Mouse (Mus musculus) retina, embryonic 14.5 days (tissue): ENCODE results near the gene Ankrd13d.
A peak's percentile ranks its signal among the peaks of the same experiment; 100 is the strongest.

Experiments
- DNase-seq: peaks from one replicate; pipeline ENCODE4 v3.0.0-alpha.2; 2015; ENCODE audit warnings: low spot score

Ankrd13d gene

DNA sequence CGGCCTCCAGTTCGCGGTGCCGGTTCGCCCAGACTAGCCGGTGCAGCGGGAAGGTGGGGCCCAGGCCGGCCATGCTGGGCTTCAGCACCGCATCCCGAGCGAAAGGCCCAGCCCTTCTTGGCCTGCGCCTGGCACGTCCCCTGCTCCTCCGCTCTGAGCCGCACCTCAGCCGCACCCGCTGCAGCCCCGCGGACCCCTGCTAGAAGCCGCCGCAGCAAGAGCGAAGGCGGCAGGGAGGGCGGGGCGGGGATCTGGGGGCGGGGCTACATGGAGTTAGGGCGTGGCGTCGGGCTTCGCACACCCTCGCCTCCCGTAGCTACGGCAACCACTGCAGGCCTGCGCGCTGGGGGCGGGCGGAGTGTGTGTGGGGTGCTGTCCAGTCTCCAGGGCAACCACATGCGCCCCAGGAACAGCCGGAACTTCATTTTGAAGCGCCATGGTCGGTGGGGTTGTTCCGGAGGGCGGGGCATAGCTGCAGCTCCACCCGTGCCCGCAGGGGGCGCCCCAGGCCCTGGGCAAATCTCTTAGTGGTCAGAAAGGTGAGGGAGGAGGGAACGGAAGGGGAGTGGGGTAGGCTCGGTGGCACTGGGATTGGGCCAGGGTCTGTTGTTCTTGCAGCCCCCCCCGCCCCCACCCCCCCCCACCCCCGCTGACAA is at the start of gene Ankrd13d:
TSS of gene Ankrd13d (minus strand) at position 240 of the 656 bp plus-strand sequence.
- DNase-seq = peak; percentile 88

DNA sequence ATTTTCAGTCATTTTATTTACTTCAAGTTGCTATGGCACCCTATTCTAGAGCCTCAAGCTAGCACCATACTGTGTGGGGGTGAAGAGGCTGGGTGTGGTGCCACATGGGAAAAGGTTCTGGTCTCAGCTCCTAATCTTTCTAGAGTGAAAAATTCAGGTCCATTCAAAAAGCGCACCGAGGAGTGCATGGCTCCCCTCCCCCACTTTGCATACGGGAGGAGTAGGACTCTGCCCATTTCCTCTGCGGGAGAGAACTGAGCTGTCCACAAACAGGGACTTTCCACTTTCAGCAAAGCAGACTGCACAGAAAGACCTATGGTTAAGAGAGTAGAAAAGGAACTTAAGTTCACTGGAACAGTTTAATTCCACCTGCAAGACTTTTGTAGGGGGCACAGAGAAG is 49.7 kb upstream of the Ankrd13d start:
- peak; percentile 55 for DNase-seq

DNA sequence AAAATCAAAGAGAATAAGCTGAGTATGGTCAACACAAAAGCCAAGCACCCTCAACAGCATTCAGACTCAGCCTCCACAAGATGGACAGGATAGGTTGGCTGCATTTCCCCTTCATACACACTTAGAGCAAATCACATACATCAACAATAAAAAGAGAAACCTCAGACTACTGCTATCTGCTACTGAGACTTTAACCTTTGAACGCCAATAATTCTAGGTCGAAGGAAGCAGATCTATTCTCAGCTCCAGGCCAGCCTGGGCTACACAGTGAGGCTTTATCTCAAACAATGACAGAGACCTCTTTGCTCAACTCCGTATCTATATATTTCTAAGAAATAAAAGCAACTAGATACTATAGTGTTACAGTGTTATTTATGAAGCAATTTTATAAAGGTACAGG is 48.3 kb upstream of the Ankrd13d start:
- no peak for DNase-seq

DNA sequence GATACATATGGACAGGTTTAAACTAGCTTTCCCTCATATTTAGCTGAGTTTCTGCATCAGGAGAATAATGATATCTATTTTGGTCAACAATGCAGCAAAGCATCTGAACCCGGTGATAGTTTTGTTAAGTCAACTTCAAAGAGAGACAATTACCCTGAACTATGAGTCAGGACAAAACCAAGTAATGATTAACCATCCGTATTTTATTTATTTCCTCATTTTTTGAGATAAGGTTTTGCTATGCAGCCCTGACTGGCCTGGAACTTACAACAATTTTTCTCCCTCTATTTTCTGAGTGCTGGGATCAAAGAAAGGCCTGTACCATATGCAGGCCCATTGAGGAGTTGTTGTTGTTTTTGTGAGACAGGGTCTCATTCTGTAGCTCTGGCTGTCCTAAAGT is 47.7 kb upstream of the Ankrd13d start:
- DNase-seq = no peak

DNA sequence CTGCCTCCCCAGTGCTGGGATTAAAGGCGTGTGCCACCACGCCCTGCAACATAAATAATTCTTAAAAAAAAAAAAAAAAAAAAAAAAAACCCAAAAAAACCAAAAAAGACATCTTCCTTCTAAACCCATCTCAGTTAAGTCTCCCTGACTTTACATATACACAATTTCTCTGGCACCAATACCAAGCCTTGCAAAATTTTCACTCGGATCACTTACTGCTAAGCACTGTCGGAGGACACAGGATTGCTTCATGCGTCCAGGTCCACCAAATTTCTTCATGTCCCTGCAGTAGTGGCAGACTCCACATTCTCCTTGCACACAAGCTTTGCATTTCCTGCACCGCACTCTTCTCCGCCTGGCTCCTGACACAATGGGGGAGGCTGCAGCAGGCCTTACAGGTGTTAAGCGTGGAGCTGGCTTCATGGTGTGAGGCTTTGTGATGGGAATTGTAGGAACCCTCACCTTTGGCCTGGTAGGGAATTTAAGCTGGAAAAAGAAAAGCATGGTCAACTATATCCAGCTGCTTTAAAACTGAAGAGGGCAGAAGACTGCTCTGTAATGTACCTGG is 45.9 kb upstream of the Ankrd13d start:
- no peak for DNase-seq

DNA sequence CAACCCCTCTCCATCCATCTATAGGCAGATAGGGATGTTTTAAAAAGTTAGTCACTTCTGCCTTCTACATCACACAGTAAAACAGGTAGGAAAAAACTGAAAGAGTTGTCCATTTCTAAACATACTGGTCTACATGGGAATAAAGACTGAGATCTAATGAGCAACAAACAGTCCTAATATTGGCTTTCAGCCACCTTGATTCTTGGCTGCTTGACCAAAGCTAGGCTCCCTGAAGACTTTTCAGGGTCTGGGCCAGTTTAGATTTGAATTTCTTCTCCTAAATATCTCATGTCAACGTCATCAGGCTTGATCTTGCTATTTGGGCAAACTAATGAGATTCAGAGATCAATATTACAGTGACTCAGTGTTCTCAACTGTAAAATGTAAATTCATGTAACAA is 43.9 kb upstream of the Ankrd13d start:
- no peak for DNase-seq

DNA sequence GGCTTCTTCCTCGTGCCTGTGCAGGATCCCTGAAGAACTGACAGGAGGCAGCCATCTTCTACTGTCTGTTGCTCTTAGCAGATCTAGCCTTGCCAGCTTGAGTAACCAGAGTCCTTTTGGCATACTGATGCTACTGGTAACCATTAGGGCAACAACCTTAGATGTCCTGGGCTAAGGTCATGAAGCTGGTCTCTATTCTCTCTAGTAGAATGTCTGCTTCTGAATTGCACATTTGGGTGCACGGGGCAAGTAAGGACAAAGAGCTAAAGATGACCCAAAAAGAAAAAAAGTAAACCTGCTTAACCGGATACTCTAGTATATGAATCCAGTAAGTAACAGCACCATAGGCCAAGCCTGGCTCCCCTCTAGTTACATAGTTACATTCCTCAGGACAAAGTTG is 43.2 kb upstream of the Ankrd13d start:
- no peak for DNase-seq

DNA sequence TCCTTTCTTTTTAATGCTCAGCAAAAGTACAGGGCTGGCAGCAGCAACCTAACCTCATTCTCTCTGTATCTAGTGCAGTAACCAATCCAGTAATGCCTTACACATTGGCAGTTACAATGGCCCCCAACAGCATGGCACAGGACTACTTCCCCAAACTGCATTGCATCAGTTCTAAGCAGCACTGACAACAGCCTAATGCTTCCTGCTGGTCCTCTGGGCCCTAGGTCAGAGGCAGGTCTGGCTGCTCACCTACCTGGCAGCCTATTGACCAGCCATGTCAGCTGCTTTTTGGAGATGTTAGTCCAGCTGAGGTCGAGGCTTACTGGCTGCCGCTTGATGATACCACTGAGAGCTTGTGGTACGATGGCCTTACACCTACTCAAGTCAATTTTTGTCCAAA is 39.2 kb upstream of the Ankrd13d start:
- DNase-seq = no peak

DNA sequence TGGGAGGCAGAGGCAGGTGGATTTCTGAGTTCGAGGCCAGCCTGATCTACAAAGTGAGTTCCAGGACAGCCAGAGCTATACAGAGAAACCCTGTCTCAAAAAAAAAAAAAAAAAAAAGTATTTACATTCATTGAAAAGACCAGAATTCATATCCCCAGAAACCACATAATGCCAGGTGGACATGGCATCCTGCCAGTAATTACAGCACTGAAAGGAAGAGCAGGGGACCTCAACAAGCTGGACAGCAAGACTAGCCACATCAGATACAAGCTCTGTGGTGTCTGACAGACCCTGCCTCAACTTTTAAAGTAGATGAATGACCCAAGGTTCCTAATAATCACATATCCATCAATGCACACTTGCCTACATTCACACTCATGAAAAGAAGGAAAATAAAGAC is 38.7 kb upstream of the Ankrd13d start:
- DNase-seq = no peak

DNA sequence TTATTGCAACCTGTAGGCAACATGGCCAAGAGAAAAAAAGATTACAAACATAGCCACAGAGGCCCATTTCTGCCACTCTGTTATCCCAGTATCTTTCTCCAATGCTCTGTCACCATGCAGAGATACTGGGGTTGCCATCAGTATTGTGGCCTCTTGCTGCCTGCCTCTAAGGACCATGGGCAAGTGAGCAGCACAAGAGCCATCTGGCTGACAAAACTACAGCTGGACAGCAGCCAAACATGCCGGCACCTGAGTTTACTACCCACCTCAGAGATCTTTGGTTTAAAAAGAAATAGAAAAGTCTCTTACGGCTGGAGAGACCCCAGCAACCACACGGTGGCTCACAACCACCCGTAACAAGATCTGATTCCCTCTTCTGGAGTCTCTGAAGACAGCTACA is 36.3 kb upstream of the Ankrd13d start:
- no peak for DNase-seq

DNA sequence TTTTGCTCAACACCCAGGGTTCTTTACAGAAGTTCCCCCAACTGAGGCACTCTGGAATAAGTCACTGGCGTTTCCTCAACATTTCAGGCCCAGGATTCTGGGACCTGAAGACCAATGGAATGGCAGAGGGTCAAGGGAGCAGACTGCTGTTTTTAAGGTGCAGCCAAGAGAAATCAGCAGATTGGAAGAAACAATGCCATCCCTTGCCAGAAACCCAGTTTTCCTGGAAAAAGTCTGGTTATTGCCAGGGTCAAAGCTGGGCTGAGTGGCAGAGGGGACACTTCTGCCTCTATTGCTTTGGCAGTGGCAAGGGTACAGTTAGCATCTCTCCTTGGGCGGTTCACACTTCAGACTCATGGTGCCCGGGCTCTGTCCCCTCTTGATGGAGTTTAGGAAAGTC is 34.2 kb upstream of the Ankrd13d start:
- DNase-seq = no peak

DNA sequence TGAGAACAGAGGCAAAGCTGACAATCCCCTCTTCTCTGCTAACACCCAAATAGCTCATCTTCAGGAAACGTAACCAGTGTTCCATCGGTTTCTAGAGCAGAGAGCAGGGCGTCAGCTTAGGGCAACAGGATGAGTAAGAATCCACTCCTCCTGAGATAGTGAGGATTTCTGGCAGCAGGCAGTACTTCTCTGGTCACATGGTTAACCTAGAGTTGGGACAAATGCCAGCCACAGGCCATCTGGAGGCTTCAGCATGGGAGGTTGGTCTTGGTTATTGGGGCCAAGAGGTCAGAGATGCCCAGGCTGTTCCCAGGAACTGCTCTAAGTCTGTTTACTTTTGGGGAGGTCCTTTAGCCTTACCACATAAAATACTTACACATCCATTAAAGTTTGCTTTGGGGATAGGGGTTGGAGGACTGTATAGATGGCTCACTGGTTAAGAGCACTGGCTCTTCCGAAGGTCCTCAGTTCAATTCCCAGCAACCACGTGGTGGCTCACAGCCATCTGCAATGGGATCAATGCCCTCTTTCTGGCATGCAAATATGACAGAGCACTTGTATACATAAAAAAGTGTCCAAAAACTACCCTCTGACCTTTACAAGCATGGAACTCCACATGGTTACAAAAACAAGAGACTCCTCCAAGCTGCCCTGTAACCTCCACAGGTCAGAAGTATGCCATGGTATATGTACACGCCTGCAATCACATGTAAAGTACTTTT is 32.4 kb upstream of the Ankrd13d start:
- no peak for DNase-seq

DNA sequence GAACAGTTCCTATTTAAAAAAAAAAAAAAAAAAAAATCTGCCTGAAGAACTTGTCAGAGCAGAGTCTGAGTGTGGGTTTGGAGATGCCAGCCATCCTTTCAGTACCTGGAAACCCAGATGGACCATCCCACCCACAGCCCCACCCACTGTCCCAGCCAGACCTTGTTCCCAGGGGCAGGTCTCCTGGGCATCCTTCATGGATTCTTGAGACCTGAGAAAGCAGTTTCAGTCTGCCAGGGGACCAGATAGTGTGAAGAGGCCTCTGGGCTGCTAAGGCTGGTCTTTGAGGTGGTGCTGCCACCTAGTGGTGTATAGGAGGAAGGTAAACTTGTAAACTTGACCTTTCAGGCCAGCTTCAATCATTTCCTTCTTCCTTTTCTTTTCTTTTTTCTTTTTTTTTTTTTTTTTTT is 26.8 kb upstream of the Ankrd13d start:
- peak; percentile 92 for DNase-seq

DNA sequence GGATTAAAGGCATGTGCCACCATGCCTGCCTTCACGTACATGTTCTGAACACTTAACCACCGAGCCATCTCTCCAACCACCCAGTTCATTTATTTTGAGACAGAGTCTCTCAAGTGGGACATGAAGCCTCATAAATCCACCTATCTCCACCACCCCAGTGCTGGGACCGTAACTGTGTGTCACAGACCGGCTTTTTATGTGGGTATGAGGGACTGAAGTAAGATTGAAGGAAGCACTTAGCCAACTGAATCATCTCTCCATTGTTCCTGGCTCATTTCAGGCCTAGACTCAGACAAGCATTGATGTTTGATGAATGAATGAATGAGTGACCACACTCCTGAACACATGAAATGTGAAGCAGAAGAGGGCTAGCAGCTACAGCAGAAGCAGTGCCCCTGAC is 26.4 kb upstream of the Ankrd13d start:
- no peak for DNase-seq

DNA sequence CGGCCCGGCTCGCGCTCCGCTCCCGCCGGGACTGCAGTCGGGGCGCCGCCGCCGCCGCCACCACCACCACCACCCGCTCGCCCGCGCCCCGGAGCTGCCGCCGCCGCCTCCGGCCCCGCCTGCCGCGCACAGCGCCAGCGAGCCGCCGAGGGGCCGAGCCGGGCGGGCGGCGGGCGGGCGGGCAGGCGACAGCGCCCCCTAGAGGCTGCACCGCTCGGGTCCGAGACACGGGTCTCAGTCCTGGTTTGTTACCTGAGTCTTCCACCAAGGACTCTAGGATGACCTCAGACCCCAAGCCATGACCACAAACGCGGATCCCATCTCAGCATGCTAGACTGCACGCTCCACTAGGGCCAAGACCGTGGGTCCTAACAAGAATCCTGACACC is 23.2 kb upstream of the Ankrd13d start, which contains the start of gene Grk2:
TSS of gene Grk2 (minus strand) at position 33 of the 388 bp plus-strand sequence.
- DNase-seq = peak; percentile 88

DNA sequence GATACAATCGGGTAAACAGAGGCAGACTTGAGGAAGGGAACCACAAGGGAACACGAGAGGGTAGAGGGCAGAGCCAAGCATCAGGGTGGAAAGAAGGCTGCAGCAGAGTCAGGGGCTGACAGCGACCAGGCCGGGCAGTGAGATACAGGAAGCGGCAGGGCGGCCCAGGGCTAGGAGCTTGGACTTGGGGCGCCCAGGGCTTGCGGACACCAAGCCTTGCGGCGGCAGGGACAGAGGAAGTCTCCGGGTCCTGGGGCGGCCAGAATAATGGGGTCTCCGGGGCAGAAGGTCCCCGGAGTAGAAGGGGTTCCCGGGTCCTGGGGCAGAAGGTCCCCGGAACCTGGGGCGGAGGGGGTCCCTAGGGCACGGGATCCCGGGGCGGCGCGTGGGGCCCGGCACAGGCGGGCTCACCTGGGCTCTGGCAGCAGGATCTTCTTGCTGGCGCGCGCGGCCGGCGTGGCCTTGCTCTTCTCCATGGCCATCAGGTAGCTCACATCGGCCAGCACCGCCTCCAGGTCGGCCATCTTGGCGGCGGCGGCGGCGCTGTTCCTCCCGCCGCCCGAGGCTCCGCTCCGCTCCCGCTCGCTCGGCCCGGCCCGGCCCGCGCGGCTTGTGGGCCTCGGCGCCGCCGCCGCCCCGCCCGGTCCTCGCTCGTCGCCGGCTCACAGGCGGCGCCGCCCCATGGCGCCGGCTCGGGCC is 22.7 kb upstream of the Ankrd13d start:
- DNase-seq = peak; percentile 72

DNA sequence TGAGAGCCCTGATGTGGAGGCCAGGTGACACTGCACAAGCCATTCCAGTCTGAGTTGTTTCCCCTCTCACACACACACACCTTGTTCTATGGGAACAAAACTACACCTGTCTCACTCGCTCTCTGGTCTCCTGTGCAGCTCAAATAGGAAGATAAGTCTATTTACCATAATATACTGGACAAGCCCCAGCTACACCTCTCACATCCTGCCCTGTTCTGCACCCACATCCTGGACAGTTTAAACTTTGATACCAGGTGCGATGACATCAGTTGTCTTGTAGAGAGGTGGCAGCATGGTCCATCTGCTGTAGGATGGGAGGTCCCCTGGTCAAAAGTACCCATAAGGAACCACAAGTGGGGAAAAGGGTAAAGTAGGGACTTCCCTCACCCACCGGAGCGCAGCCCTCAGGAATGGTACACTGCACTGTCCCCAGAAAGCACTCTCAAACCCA is 22.0 kb upstream of the Ankrd13d start:
- no peak for DNase-seq

DNA sequence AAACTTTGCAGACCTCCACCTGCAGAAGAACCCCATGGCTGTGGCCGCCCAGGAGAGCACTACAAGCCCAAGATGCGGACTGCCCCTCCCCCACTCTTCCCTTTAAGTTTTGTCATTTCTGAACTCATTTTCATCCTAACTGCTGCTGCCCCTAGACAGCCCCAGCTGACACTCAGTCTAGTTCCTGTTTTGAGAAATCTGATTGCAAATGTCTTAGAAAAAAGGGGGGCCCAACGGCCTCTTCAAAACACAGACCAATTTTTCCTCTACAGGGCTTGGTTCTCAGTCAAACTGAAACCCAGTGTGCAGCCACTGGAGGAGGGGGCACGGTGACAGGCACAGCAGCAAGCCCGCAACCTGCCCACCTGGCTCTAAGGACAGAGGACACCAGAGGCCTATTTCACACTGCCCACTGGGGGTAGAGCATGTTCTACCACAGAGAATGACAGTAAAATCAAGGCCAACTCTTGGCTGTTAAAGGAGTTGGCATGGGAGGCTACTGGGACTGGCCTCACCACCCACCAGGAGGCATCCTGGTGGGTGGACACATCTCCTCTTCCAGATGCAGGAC is 21.4 kb upstream of the Ankrd13d start:
- DNase-seq = no peak

DNA sequence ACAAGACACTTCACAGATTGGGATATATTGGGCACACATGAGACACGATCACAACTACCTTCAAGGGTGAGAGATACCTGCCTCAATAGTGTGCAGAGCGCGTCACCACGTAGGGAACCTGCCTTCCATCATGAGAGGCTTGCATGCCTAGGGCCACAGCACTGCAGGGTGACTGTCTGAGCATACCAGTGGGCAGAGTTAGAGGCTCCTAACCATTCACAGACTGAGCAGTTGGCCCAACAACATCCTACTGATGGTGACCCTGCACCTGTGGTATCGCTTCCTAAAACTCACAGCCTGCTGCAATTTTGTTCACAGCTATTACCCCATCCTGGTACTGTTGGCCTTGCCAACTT is 20.7 kb upstream of the Ankrd13d start:
- no peak for DNase-seq

DNA sequence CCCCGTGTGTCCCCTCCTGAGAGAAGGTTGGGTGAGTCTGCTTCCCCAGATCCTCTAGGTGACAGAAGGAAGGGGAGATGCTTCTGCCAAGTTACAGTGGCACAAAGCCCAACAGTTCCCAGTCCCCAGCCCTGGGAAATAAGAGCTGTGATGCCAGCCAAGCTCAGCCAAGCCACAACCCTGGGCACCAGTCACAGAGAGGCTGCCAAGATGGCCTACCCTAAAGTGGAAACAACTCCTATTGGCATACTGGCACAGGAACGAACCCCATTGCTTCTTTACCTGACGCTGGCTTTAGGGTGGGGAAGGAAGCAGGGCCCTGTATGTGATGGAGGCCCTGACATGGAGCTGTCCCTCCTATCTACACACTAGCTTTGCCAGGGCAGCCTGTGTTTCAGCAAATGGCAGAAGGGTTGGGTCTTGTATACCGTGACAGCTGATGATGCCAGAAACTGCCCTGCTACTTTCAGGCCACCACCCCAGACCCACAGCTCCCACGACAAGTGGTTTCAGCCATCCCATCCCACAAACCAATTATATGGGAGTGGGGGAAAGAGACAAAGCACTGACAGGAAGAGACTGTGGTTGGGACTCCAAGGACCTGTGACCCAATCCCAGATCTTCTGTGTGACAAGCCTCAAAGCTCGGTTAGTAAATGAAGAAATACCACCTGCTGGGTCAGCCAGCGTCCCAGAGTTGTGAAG is 20.2 kb upstream of the Ankrd13d start:
- no peak for DNase-seq

DNA sequence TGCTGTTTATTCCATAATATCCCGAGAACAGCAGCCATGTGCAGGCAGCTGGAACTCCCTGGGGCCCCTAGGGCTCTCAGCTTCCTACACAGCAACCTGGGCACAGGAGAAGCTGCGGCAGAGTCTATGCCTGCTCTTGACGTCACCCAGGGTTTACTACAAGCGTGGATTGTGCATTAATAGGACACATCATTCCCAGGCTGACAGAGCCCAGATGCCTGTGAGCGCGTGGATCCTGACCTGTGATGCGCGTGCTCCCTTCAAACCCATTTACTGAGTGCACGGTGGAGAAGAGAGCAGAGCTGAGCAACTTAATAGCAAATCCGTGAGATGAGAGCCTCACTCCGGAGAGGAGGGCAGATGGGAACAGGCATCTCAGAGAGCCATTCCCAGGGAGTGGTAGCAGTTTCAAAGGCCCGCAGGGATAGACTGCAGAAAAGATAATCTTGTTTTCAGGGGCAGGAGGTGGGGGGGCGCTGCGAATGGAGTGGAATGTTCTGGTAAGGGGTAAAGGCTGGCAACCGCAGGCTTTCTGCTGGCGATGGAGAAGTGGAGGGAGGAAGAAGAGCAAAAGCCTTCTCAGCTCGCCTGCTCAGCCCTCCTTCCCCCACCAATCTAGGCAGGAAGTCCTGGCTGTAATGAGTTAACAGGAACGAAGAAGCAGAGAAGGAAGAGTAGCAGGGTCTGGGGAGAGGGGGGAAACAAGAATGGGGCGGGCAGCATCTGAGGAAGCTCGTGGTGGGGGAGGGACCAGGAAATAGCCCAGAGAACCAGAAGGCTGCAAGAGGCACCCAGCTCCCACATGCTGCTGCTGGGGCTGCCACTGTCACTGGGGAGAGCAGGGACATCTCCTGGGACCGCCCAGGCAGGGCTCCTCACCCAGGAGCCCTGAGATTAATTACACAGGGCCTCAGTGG is 19.1 kb upstream of the Ankrd13d start:
- peak; percentile 48 for DNase-seq
